Mouse (Mus musculus): ENCODE measurements around the gene Dcpp2.

Gene Dcpp2

GRCm38 (mm10) chr17:23925090-23925493, 44.4 kb downstream of the Dcpp2 start:
- peak; percentile 26 to 61 for DNase-seq (ENCODE audit: low spot score in 2 of 2)

GRCm38 (mm10) chr17:23931157-23931556, 50.5 kb downstream of the Dcpp2 start:
- DNase-seq (ENCODE audit: low spot score in 2 of 2), result no peak

GRCm38 (mm10) chr17:23941372-23941771, 60.7 kb downstream of the Dcpp2 start, which contains the start of gene Sbp:
Sbp (plus strand) TSS chr17:23941672.
- DNase-seq (ENCODE audit: low spot score in 2 of 2), result no peak

- peak in 1 of 2 experiments; percentile 19 for DNase-seq (ENCODE audit: low spot score in 2 of 2)
These were observed 66.8 kb downstream of the Dcpp2 start for GRCm38 (mm10) chr17:23947486-23947885.

GRCm38 (mm10) chr17:23949068-23949467, 68.4 kb downstream of the Dcpp2 start:
- no peak for DNase-seq (ENCODE audit: low spot score in 2 of 2)

All from left cerebral cortex, adult 9 months (tissue).